Mouse (Mus musculus): ENCODE data around the gene Angel2.
A peak's percentile ranks its signal among the peaks of the same experiment; 100 is the strongest.

The Angel2 gene

GRCm38 (mm10) chr1:190979100-190979563 lies 54.2 kb downstream of the Angel2 start, which contains the start of gene Vash2:
TSS of gene Vash2 (minus strand) at chr1:190979296.
- DNase-seq (ENCODE audit: low spot score), result peak; percentile 32

GRCm38 (mm10) chr1:190980470-190980869 lies 55.6 kb downstream of the Angel2 start:
- DNase-seq (ENCODE audit: low spot score), result no peak

GRCm38 (mm10) chr1:190981412-190981811 lies 56.5 kb downstream of the Angel2 start:
- DNase-seq (ENCODE audit: low spot score), result no peak

GRCm38 (mm10) chr1:190989437-190990082 lies 64.6 kb downstream of the Angel2 start:
- DNase-seq (ENCODE audit: low spot score), result no peak

- no peak for DNase-seq (ENCODE audit: low spot score)
Observed at GRCm38 (mm10) chr1:190995548-190995947, 70.6 kb downstream of the Angel2 start.

GRCm38 (mm10) chr1:190996346-190996877 lies 71.5 kb downstream of the Angel2 start:
- DNase-seq (ENCODE audit: low spot score), result no peak
